Mouse (Mus musculus): ENCODE data around the gene Slc39a13. TPM values are rescaled to one million over a fixed set of nuclear protein-coding genes. Genes with fewer than 3 reads are reported as not detected.
"Not testable (repeated sequence)": the region's sequence is repeated elsewhere in the genome, so short reads cannot be mapped to it uniquely, and the experiment has no call there.

Slc39a13 gene
- total RNA-seq, 2 experiments from 2014 or later = 27.6 to 36.6 TPM

GRCm38 (mm10) chr2:91044727-91045126, 25.5 kb downstream of the Slc39a13 start:
- intact Hi-C loops (cut with DNase I) = no loop called here
- DNase-seq (ENCODE audit: low spot score in 2 of 2) = no peak

- DNase-seq (ENCODE audit: low spot score in 2 of 2) = no peak
- intact Hi-C loops (cut with DNase I) = no loop called here
Observed at GRCm38 (mm10) chr2:91042651-91043398, 27.4 kb downstream of the Slc39a13 start.

- intact Hi-C loops (cut with DNase I) = no loop called here
- no peak for DNase-seq (ENCODE audit: low spot score in 2 of 2)
Observed at GRCm38 (mm10) chr2:91041786-91042185, 28.4 kb downstream of the Slc39a13 start.

- intact Hi-C loops (cut with DNase I) = no loop called here
- no peak for DNase-seq (ENCODE audit: low spot score in 2 of 2)
Observed at GRCm38 (mm10) chr2:91035385-91035784, 34.8 kb downstream of the Slc39a13 start, which contains the start of gene Rapsn. TSS of gene Rapsn (plus strand) at chr2:91035620.

GRCm38 (mm10) chr2:91033000-91033399, 37.2 kb downstream of the Slc39a13 start:
- intact Hi-C loops (cut with DNase I) = no loop called here
- DNase-seq (ENCODE audit: low spot score in 2 of 2) = no peak

- no peak for DNase-seq (ENCODE audit: low spot score in 2 of 2)
- intact Hi-C loops (cut with DNase I) = no loop called here
Observed at GRCm38 (mm10) chr2:91031216-91031615, 39.0 kb downstream of the Slc39a13 start.

- no peak for DNase-seq (ENCODE audit: low spot score in 2 of 2)
- intact Hi-C loops (cut with DNase I) = loop anchor here (10.0 kb wide), 1 partner anchor 63 kb away; no protein-coding TSS in a partner anchor
Observed at GRCm38 (mm10) chr2:91027391-91028214, 42.6 kb downstream of the Slc39a13 start.

GRCm38 (mm10) chr2:91026491-91026890, 43.7 kb downstream of the Slc39a13 start:
- intact Hi-C loops (cut with DNase I) = loop anchor here (10.0 kb wide), 1 partner anchor 62 kb away; no protein-coding TSS in a partner anchor
- DNase-seq (ENCODE audit: low spot score in 2 of 2) = no peak

GRCm38 (mm10) chr2:91025081-91025516, 45.1 kb downstream of the Slc39a13 start:
- DNase-seq (ENCODE audit: low spot score in 2 of 2) = peak; percentile 46 to 49
- intact Hi-C loops (cut with DNase I) = loop anchor here (10.0 kb wide), 1 partner anchor 60 kb away; no protein-coding TSS in a partner anchor

GRCm38 (mm10) chr2:91023956-91024355, 46.3 kb downstream of the Slc39a13 start:
- no peak for DNase-seq (ENCODE audit: low spot score in 2 of 2)
- intact Hi-C loops (cut with DNase I) = loop anchor here (10.0 kb wide), 1 partner anchor 59 kb away; no protein-coding TSS in a partner anchor

- no peak for DNase-seq (ENCODE audit: low spot score in 2 of 2)
- intact Hi-C loops (cut with DNase I) = loop anchor here (10.0 kb wide), 1 partner anchor 58 kb away; no protein-coding TSS in a partner anchor
Observed at GRCm38 (mm10) chr2:91023131-91023530, 47.1 kb downstream of the Slc39a13 start.

- intact Hi-C loops (cut with DNase I) = loop anchor here (10.0 kb wide), 1 partner anchor 57 kb away; no protein-coding TSS in a partner anchor
- not testable (repeated sequence) for DNase-seq (ENCODE audit: low spot score in 2 of 2)
Observed at GRCm38 (mm10) chr2:91022266-91022665, 48.0 kb downstream of the Slc39a13 start.

GRCm38 (mm10) chr2:91019911-91020310, 50.3 kb downstream of the Slc39a13 start:
- intact Hi-C loops (cut with DNase I) = loop anchor here (5.0 to 10.0 kb wide), 3 partner anchors 32 to 78 kb away; partner anchors contain the start of genes Celf1 and Psmc3
- no peak for DNase-seq (ENCODE audit: low spot score in 2 of 2)

- DNase-seq (ENCODE audit: low spot score in 2 of 2) = no peak
- intact Hi-C loops (cut with DNase I) = loop anchor here (5.0 kb wide), 2 partner anchors 34 to 76 kb away; partner anchors contain the start of genes Celf1 and Psmc3
Observed at GRCm38 (mm10) chr2:91018061-91018788, 52.0 kb downstream of the Slc39a13 start.

- DNase-seq (ENCODE audit: low spot score in 2 of 2) = no peak
- intact Hi-C loops (cut with DNase I) = loop anchor here (5.0 kb wide), 2 partner anchors 37 to 73 kb away; partner anchors contain the start of genes Celf1 and Psmc3
Observed at GRCm38 (mm10) chr2:91015386-91015785, 54.8 kb downstream of the Slc39a13 start.

- intact Hi-C loops (cut with DNase I) = no loop called here
- no peak for DNase-seq (ENCODE audit: low spot score in 2 of 2)
Observed at GRCm38 (mm10) chr2:91013881-91014280, 56.3 kb downstream of the Slc39a13 start.

All from left cerebral cortex, postnatal 36 days (tissue).